Mouse (Mus musculus) A20 (cell line): ENCODE measurements at regions not wholly inside any gene's neighbourhood (a gene's known extent, or its start where the extent isn't known, plus 50 kb on each side); places are given as distances from the start of the nearest gene placed in this dataset.

ENCODE experiments used
- DNase-seq: peaks from one replicate; pipeline ENCODE4 v3.0.0-alpha.2; 2011; ENCODE audit warnings: low read depth, low spot score

GRCm38 (mm10) chr15:50417641-50418040 lies 3467.1 kb upstream of the Gm7489 start:
- DNase-seq = no peak

GRCm38 (mm10) chr15:50423082-50423665 lies 3461.5 kb upstream of the Gm7489 start:
- DNase-seq = no peak

- DNase-seq = no peak
These were observed 3435.1 kb upstream of the Gm7489 start for GRCm38 (mm10) chr15:50449604-50450003.

- no peak for DNase-seq
These were observed 3412.1 kb upstream of the Gm7489 start for GRCm38 (mm10) chr15:50472626-50473025.

DNA sequence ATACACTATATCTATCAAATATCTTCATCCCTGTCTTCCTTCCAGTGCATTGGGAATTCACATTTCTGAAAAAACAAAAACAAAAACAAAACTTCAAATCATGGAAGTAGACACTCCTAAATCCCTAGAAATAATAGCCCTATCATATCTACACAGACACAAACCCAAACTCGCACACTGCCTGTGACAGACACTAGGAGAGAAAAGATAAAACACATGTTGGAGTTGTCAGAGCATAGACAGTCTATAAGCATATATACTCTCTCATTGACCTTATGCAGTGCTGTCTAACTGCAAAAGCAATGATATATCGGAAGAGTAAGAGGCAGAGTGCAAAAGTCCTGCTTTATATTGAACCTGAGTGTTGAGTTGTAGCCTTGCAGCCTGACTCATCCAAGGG lies 3386.0 kb upstream of the Gm7489 start:
- no peak for DNase-seq

GRCm38 (mm10) chr15:50507999-50508624 lies 3376.6 kb upstream of the Gm7489 start:
- no peak for DNase-seq

DNA sequence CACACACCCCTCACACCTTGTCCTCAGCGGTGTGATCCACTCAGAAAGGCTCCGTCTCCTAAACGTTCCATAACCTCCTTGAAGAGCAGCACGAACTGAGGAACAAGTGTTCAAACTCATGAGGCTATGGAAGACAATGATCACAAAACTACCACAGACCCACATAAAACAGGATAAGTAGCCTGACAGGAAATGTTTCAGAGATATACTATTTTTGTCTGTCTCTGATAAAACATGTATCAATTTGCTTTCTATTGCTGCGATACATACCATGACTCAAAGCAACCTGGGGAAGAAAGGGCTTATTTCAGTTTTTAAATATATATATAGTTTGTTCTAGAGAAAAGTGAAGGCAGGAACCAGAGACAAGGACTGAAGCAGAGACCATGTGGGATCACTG lies 3371.7 kb upstream of the Gm7489 start:
- DNase-seq = no peak

- no peak for DNase-seq
These were observed 3359.9 kb upstream of the Gm7489 start for GRCm38 (mm10) chr15:50524841-50525240.

DNA sequence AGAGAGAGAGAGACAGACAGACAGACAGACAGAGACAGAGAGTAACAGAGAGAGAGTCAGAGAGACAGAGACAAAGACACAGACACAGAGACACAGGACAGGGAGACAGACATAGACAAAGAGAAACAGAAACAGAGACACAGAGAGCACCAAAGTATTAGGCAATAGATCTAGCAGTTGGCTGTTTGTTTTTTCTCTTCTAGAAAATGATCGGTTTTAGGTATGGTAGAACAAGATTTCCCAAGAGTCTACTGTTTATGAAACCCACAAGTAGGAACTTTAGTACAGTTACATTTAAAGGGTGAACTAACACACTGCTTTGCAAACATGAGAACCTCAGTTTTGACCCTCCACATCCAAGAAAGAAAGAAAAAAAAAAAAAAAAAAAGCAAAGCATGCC lies 3350.2 kb upstream of the Gm7489 start:
- no peak for DNase-seq

DNA sequence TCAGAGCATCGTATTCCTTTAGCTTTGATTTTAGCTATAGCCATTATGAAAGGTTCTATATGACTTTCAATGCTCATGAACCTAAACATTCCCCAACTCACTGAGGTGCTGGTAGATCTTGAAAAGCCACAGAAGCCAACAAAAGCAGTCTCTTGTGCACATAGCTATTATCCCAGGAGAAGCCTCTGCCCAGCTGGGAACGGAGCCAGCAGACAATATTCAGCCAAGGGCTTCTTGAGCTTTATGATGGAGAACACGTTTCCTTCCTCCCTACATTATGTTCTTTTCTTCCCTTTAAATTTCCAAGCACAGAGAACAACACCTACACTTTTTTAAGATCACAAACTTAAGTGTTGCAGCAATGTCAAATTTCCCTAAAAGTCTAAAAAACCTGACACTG lies 3321.1 kb upstream of the Gm7489 start:
- no peak for DNase-seq

DNA sequence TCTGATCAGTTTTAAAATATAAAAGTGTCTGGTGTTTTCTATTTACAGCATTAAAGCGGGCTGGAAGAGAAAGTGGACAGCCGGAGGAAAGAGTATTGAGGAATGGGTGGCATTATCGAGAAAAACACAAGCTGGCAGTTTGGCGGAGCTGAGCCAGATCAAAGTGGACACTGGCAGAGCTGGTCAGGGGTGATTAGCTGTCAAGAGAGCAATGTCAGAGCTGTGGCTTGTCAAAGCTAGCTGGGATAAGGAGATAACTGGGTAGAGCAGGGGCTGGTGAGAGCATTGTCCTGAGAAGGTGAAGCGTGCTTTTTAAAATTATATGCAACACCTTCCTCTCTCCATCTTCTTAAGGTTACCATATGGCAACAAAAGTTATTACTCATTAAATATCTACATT lies 3303.9 kb upstream of the Gm7489 start:
- DNase-seq = no peak

- no peak for DNase-seq
These were observed 3300.8 kb upstream of the Gm7489 start for GRCm38 (mm10) chr15:50583951-50584350.

- no peak for DNase-seq
These were observed 3299.2 kb upstream of the Gm7489 start for GRCm38 (mm10) chr15:50585496-50585895.
